ENCODE assay signal across 23 mouse cellular contexts in genomic region chr17:87439441-87439840, GRCm38 (mm10). TPM values are rescaled to one million over a fixed set of nuclear protein-coding genes. Genes with fewer than 3 reads are reported as not detected.
DNase-seq lines count a peak whose midpoint lies in the region; TF ChIP-seq lines count a peak whose summit lies in the region.
"Had no signal": no experiment of that assay in that cellular context is flagged by ENCODE, and none has a peak within 500 bp of the region (broad histone marks: within the 10 kb centered on the region; RNA-seq: fewer than 3 reads in every experiment).

No protein-coding gene starts in this region.

- H3K27ac ChIP-seq in left cerebral cortex, adult 2 months = no peak overlapping the region
- no peak overlapping the region for H3K27ac ChIP-seq in cortical plate, adult 2 months (ENCODE audit: insufficient read depth, low read length)
- H3K27ac ChIP-seq: embryonic facial prominence, embryonic 13.5 days; forebrain, embryonic 12.5 days; heart, embryonic 10.5 days; hindbrain, embryonic 12.5 days had no signal

- intact Hi-C loops in left cerebral cortex, adult 2 months (cut with DNase I) = no loop called here

- no peak for TF ChIP-seq CTCF in left cerebral cortex, adult 2 months (IDR thresholded peaks at IDR 0.05)
- TF ChIP-seq CTCF in lung, adult 2 months (IDR thresholded peaks at IDR 0.05; ENCODE audit: insufficient read depth, low read length) = no peak
- no peak for TF ChIP-seq CTCF in cortical plate, adult 2 months (IDR thresholded peaks at IDR 0.05; ENCODE audit: extremely low read depth, insufficient read depth, low read length)

- peaks cover 20% of the 10 kb centered on the region for H3K4me1 ChIP-seq in lung, adult 2 months (ENCODE audit: control insufficient read depth, insufficient read depth, low read length)
- H3K4me1 ChIP-seq in cortical plate, adult 2 months (ENCODE audit: control insufficient read depth, insufficient read depth, low read length) = peaks cover 14% of the 10 kb centered on the region

- H3K4me3 ChIP-seq in left cerebral cortex, adult 2 months = peak overlapping the region; percentile 28
- no peak overlapping the region for H3K4me3 ChIP-seq in lung, adult 2 months (replicated peaks; ENCODE audit: extremely low read depth, low read depth, low read length)
- peak overlapping the region; percentile 1; the same call in 1 of the 2 replicates for H3K4me3 ChIP-seq in cortical plate, adult 2 months (ENCODE audit: insufficient read depth, low read length)
- H3K4me3 ChIP-seq: embryonic facial prominence, embryonic 13.5 days; forebrain, embryonic 12.5 days; heart, embryonic 10.5 days; hindbrain, embryonic 12.5 days had no signal

- 47% methylated on average over 2 of the region's 2 CpGs for WGBS in lung, adult 2 months

- no peak for TF ChIP-seq POLR2A in lung, adult 2 months (IDR thresholded peaks at IDR 0.05; ENCODE audit: borderline replicate concordance, extremely low read depth, low read depth, low read length)
- TF ChIP-seq POLR2A in cortical plate, adult 2 months (IDR thresholded peaks at IDR 0.05; ENCODE audit: extremely low read depth, insufficient read depth, low read length) = no peak

- no peak for DNase-seq in left cerebral cortex, adult 2 months (ENCODE audit: extremely low spot score in 1 of 2, low spot score in 2 of 2)
- DNase-seq in left cerebral cortex, adult 8-10 months (ENCODE audit: low spot score in 2 of 2) = no peak
- DNase-seq in lung, postnatal 25 days (ENCODE audit: low spot score) = peak; percentile 23
- no peak for DNase-seq in lung, adult 2 months
- no peak for DNase-seq in cerebellum, postnatal 4 days (ENCODE audit: low spot score in 2 of 2)
- DNase-seq: adrenal gland, postnatal 10 days; cerebellum, adult 11 months; cerebellum, adult 8-10 months; cerebellum, postnatal 14 days; gastrocnemius, postnatal 25 days; heart, adult 11 months; heart, postnatal 10 days; heart, postnatal 4 days had no signal

RNA-seq across cellular contexts. Expression of gene Calm2, which starts 7.3 kb away (rescaled TPM):
- total RNA-seq in left cerebral cortex, adult 2 months (2021) = 1,000 to 10,000 TPM; 2,083 to 2,187 TPM
- 1,000 to 10,000 TPM; 2,138 to 2,258 (median 2,232) TPM for total RNA-seq in left cerebral cortex, adult 8-10 months (2022)
- polyA plus RNA-seq in lung, adult 2 months (2012; rRNA removed) = 38.8 and 85.2 TPM in 2 replicates
- 2,529 and 2,563 TPM in 2 replicates for polyA plus RNA-seq in cortical plate, adult 2 months (2012; rRNA removed)

RNA-seq across cellular contexts. Expression of gene Stpg4, which starts 11.9 kb away (rescaled TPM):
- total RNA-seq in left cerebral cortex, adult 2 months (2021) = not detected
- not detected for total RNA-seq in left cerebral cortex, adult 8-10 months (2022)
- polyA plus RNA-seq in lung, adult 2 months (2012; rRNA removed) = not detected in 2 replicates
- not detected in 2 replicates for polyA plus RNA-seq in cortical plate, adult 2 months (2012; rRNA removed)
- total RNA-seq: adrenal gland, postnatal 10 days; ES-E14; gastrocnemius, postnatal 25 days; heart, postnatal 10 days; heart, postnatal 4 days had no signal
- polyA plus RNA-seq: brain, embryonic 14.5 days; embryonic facial prominence, embryonic 13.5 days; forebrain, embryonic 12.5 days; forebrain, embryonic 16.5 days; frontal cortex, adult 2 months; heart, embryonic 10.5 days; heart, embryonic 14.5 days had no signal
